Mouse (Mus musculus) adrenal gland, adult 2 months (tissue): ENCODE results near the gene Tubg2. TPM values are rescaled to one million over a fixed set of nuclear protein-coding genes. Genes with fewer than 3 reads are reported as not detected.

Experiments used
- DNase-seq: peaks from one replicate; pipeline ENCODE4 v3.0.0; 2021
- polyA plus RNA-seq: library from polyadenylated mRNA; depleted of rRNA; stranded (reverse); fragments of >200 nt; gene quantifications from 2 replicates; pipeline ENCODE4 v1.2.3, GENCODE M21; 2012
- total RNA-seq, 2 experiments: library from RNA; stranded (reverse); gene quantifications; 2 replicates each; pipeline ENCODE4 v1.2.3; 2021

Tubg2 gene
- total and polyA plus RNA-seq, 3 experiments, result 5.5 to 7.5 (median 6.2) TPM

DNA sequence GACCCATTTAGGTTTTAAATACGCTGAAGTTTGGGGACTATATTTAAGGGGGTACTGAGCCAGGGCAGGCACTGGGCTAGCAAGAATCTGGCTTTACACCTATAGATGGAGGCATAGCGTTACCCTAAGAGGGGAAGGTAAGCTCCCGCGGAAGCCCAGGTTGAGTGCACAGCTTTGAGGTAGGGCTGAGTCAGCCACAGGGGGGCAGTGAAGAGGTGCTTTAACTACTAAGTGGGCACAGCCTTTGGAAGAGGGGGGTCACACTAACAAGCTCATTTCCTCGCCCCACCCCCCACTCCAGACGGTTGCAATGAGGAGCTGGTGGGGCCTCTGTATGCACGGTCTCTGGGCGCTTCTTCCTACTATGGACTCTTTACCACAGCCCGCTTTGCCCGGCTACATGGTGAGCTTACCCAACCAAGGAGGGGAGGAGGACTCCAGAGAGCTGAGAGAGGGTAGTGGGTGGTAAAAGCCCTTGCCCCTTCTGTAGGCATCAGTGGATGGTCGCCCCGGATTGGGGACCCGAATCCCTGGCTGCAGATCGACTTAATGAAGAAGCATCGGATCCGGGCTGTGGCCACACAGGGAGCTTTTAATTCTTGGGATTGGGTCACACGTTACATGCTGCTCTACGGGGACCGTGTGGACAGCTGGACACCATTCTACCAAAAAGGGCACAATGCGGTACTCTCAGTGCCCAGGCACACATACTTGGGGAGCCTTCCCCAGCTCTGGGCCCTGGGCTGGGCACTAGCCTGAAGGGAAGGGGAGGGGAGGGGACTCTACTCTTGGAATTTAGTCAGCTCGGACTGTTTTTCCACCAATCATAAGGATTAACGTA, 21.4 kb downstream of the Tubg2 start:
- DNase-seq, result peak; percentile 46

DNA sequence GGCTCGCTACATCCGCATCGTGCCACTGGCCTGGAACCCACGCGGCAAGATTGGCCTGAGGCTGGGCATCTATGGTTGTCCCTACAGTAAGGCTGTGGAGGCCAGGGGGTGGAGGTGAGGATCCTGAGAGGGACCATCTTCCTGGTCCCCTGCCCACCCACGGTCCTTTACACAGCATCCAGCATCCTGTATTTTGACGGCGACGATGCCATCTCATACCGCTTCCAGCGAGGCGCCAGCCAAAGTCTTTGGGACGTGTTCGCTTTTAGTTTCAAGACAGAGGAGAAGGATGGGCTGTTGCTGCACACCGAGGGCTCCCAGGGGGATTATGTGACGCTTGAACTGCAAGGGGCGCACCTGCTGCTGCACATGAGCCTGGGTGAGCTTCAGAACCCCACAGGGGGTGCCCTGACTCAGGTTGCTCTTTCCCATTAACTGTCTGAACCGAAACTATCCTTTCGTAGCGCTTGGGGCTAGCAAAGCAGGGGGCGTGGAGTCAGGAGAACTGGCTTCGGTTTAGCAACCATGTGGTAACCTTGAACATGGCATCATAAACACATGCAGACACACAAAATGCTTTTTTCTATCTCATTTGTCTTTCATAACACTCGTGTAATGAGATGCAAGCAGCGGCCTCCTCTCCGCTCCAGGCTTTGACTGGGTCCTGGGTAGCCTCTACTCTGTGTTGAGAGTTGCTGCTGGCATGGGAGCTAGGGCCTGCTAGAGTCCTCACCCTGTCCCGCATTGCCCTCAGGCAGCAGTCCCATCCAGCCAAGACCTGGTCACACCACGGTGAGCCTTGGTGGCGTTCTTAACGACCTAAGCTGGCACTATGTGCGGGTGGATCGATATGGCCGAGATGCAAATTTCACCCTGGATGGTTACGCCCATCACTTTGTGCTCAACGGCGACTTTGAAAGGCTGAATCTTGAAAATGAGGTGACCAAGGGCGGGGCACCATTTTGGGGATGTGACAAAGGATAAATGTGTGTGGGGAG, 22.7 kb downstream of the Tubg2 start:
- DNase-seq, result no peak

DNA sequence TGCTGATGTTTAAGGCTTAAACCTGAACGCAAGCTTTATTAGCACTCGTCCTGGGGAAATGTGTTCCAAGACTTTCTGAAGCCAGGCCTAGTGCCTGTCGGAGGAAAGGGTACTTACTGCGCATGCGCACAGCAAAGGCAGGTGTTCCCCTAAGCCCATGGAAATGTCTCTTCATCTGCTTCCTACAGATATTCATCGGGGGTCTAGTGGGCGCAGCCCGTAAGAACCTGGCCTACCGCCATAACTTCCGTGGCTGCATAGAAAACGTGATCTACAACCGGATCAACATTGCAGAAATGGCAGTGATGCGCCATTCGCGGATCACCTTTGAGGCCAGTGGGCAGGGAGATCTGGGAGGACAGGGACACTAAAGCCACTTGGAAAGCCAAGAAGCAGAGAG, 23.6 kb downstream of the Tubg2 start:
- no peak for DNase-seq

DNA sequence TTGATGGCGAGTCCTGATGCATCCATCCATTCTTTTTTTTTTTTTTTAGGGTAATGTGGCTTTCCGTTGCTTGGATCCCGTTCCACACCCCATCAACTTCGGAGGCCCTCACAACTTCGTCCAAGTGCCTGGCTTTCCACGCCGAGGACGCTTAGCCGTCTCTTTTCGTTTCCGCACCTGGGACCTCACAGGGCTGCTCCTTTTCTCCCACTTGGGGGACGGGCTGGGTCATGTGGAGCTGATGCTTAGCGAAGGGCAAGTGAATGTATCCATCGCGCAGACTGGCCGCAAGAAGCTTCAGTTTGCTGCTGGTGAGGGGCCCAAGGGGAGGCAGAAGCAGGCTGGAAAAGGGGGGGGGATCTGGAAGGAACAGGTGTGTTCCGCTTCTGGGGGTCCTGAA, 24.6 kb downstream of the Tubg2 start:
- no peak for DNase-seq

DNA sequence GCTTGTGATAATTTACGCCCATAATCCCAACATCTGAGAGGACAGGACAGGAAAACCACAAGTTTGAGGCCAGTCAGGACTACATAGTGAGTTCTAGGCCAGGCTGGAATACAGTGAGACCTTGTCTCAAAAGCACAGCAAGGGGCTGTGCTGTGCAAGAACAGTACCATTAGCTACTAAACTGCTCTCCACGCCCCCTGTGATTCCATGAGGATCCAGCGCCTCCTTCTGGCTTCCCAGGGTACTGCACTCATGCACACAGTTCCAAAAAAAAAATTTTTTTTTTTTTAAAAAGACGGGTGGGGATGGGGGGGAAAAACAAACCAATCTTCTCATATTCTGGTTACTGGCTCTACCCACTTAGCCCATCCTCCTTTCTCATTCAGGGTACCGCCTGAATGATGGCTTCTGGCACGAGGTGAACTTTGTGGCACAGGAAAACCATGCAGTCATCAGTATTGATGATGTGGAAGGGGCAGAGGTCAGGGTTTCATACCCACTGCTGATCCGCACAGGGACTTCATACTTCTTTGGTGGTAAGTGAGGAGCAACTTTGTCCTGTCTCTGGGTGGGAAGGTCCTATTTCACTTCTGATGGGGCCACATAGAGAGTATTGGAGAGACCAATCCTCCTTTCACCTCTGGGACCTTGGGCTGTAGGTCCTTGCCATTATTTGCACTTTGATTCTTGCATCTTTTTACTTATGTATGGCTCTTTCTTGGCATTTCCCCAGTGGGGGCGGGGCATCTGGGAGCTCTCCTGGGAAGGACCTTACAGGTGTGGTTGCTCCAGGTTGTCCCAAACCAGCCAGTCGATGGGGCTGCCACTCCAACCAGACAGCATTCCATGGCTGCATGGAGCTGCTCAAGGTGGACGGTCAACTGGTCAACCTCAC, 25.4 kb downstream of the Tubg2 start:
- DNase-seq, result peak; percentile 58

DNA sequence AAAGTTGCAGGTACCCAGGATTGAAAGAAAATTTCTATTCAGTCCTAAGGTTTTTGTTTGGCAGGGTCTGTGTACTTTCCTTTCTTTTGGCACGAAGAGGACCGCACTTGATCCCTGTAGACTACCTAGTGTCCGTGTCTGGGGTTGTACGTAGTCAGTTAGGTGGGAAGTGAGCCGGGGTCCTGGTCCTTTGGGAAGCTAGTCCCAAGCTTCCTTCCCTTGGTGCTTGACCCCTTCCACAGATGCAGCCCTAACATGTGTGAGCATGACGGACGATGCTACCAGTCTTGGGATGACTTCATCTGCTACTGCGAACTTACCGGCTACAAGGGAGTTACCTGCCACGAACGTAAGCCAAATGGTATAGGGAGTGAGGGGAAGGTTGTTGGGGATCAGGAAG, 26.3 kb downstream of the Tubg2 start:
- no peak for DNase-seq

DNA sequence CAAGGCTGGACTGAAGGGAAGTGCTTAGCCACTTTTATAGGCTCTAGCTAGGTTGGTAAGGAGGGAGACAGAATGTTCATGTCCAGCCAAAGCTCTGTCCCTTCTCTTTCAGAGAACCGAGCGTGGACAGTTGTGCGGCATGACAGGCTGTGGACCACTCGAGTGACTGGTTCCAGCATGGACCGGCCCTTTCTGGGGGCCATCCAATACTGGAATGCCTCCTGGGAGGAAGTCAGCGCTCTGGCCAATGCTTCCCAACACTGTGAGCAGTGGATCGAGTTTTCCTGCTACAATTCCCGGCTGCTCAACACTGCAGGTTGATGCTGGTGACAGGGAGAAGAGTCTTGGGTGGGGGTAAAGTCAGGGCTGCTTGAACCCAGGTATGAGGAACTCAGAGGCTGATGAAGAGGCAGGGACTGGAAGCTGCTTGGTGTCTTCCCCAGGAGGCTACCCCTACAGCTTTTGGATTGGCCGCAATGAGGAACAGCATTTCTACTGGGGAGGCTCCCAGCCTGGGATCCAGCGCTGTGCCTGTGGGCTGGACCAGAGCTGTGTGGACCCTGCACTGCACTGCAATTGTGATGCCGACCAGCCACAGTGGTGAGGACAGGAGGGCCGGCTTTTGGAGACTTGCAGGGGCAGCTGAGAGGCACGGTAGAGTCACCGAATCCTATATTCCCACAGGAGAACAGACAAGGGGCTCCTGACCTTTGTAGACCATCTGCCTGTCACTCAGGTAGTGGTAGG, 27.2 kb downstream of the Tubg2 start:
- DNase-seq, result no peak

DNA sequence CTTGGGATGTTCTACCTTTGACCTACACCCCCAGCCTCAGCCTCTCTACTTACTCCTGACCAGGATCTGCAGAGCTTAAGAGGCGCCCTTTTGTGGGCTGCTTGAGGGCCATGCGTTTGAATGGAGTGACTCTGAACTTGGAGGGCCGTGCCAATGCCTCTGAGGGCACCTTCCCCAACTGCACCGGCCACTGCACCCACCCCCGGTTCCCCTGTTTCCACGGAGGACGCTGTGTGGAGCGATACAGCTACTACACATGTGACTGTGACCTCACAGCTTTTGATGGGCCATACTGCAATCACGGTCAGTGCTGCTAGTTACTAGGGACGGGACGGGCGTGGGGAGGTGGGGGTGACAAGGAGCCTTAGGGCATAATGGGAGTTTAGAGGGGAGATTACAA, 29.3 kb downstream of the Tubg2 start:
- DNase-seq, result no peak

DNA sequence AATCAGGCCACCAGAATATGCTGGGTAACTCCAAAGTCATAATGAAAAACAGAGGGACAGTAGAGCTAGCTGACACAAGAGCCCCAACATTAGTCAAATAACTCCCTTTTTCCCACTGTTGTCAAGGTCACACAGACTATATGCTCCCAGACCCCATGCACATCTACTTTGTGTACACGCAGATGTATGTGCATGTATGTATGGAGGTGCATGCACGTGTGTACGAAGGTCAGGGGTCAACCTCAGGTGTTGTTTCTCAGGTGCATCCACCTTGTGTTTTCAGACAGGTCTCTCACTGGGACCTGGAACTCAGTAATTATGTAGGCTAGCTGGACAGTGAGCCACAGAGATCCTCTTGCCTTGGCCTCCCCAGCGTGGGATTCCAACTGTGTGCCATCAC, 29.7 kb downstream of the Tubg2 start:
- no peak for DNase-seq

DNA sequence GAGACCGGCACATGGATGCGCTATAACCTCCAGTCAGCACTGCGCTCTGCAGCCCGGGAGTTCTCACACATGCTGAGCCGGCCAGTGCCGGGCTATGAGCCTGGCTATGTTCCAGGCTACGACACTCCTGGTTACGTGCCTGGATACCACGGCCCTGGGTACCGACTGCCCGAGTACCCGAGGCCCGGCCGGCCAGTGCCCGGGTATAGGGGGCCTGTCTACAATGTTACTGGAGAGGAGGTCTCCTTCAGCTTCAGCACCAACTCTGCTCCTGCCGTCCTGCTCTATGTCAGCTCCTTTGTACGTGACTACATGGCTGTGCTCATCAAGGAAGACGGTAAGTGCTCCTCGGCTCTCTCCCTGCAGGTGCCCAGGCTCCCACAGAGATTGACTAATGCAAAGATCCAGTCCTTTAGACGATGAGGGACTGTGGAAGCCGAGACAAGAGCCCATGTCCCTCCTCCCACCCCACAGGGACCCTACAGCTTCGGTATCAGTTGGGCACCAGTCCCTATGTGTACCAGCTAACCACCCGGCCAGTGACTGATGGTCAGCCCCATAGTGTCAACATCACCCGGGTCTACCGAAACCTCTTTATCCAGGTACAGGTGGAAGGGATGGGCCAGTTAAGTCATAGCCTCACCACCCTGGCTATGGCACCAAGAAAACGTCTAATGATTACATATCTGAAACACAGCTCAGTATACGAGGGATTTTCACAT, 31.0 kb downstream of the Tubg2 start:
- no peak for DNase-seq

DNA sequence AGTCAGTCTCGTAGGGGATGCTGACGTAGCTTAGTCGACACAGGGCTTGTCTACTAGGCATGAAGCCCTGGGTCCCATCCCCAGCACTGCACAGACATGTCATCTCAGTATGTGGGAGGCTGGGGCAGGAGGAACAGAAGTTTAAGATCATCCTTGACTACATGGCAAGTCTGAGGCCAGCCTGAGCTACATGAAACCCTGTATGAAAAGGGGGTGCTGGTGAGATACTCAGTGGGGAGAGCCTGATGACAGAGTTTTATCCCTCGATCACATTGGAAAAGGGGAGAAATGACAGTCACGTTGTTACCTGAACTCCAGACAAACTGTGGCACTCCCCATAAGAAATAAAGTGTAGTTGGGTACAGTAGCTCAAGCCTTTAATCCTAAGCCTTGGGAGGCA, 31.8 kb downstream of the Tubg2 start:
- no peak for DNase-seq

DNA sequence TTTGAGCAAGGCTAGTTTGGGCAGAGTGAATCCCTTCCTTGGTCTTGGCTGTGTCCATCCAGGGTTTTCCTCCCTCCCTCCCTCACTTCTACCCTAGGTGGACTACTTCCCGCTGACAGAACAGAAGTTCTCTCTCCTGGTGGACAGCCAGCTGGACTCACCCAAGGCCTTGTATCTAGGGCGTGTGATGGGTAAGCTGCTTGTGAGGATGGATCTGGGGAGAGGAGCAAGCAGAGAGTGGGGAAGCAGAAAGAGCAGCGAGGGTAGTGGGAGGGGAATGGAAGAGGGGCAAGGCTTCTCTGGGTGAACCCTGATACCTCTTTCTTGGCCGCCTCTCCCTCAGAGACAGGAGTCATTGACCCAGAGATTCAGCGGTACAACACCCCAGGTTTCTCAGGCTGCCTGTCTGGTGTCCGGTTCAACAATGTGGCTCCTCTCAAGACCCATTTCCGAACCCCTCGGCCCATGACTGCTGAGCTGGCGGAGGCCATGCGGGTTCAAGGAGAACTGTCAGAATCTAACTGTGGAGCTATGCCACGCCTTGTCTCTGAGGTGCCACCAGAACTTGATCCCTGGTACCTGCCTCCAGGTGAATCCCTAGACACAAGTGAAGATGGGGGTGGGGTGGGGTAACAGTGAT, 32.6 kb downstream of the Tubg2 start:
- peak; percentile 42 for DNase-seq

DNA sequence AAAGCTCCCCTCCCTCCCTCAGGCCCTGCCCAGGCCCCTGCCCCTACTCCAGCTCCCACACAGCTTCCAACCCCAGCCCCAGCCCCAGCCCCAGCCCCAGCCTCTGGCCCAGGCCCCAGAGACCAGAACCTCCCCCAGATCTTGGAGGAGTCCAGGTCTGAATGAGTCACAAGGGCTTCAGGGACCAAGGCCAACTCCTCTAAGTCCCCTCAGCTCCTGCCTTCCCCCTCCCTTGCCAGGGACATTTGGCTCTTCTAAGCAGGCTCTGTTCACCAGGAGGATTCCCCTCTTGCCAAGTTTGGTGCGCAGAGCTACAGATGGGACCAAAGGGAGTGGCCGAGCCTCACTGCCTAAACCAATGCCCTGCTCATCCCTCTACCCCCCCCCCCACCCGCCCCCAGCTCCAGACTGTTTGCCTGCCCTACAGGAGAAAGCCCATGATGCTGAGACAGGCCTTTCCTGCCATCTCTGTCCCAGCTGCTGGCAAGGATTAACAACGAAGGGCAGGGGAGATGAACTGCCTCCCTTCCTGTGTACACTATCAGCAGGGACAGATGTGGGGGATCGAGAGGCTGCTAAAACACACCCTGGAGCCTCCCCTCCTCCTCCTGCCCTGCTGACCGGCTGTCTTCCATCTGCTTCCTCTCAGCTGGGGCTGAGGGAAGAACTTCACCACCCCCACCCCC, 33.9 kb downstream of the Tubg2 start:
- peak; percentile 87 for DNase-seq

DNA sequence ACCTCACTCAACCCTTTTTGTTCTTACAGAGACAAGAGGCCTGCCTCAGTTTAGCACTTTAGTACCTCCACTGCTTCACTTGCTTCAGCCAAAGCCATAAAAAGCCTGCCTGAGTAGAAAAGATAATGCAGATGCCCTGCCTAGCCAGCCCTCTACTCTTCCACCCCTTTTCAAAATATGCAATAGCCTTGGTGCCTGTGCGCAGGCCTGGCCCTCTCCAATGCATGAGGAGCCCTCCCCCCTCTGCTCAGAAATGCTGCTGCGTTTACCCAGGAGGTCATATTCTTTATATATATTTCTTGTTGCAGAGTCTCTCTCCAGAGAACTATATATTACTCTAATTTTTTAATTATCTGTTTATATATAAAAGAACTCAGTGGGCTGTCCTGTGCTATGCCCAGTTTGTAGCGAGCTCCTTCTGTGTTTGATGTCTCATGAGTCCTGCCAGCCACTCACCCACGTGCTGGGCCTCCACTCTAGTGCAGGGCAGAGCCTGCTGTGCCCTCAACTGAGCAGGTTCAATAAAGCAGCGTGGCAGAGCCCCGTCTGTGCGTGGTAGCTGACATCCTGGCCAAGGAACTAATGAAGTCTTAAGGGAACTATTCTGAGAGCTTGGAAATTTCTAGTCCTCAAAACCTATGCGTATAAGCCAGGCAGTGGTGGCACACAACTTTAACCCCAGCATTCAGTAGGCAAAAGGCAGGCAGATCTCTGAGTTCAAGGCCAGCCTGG, 34.6 kb downstream of the Tubg2 start:
- no peak for DNase-seq

DNA sequence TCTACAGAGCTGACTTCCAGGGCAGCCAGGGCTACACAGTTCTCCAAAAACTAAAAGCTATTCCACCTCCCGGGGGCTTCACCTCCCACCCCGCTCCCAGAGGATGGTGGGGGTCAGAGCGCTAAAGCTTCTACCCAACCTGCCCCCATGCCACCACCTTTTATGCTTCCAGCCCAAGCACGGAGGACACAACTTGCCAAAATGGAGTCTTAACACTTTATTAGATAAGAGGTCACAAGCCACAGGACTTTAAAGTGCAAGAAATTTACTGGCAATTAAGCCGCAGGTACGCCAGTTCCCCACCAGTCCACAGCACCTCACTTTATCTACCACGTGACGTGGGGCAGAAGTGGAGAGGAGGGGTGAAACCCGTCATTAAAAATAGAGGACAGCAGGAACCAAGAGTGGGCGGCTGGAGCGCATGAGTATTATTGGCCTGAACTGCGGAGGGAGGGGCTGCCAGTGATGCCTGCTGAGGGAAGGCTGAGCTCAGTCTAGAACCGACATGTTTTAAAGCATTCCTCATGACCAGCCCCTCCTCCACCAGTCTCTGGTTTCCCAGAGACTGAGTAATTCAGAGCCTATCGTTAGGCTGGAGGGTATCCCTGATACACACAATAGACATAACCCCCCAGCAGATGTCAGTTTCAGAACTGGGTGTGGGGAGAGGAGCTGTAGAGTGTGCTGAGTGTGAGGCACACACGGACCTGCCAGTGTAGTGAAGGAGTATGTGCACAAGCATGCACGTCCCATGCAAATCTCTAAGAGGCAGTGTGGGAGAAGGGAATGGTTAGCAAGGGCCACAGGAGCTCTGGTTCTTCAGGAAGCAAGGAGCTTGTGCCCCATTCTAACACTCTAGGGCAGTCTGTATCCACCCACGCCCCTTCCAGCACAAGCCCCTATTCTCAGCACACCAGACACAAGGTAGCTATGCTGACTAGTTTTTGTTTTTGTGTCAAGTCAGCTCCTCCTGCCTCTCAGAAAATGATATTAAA, 35.5 kb downstream of the Tubg2 start:
- DNase-seq, result peak; percentile 21

DNA sequence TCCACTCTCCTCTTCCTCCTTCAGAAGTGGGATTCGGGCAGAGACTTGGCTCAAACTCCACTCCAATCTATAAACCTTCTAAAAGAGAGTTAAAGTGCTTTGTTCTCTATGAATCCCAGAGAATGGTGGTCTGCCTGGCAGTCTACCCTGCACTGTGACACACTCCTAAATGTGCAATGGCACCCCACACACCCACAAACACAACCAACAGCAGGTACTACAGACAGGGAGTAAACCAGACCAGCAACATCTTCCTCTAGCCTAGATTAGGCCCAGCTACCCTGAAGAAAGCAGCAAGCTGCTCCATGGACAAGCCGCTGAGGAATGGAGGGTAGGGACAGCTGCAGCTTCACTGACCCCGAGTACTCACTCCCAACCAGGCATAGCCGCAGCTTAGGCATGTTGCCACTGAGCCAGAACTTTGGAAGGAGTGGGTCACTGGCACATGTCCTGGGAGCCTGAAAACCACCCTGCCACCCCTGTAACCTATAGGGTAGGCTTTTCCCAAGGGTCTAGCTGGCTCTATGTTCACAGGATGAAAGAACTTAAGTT, 36.3 kb downstream of the Tubg2 start:
- no peak for DNase-seq

DNA sequence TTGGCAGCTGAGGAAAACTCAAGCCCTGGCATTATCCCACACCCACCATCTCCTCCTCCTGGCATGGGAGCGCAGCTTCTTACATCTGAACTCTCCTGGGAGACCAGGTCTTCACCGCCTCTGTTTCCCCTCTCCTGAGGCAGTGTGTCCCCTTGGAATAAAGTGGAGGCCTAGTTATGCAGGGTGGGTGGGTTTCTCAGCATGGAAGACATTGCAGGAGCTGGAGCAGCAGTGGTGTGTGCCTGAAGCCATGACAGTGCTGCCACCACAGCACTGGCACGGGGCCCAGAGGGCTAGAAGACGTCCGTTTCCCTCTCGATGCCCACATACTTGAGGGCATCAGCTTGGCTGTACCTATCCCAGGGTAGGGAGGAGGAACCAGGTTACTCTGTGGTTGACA, 36.9 kb downstream of the Tubg2 start:
- DNase-seq, result no peak
